Mouse (Mus musculus) liver, adult 2 months (tissue): Measurements from ENCODE around the gene Igf2r.

Source experiments
- CTCF ChIP-seq: fragments of 200-500 bp; IDR thresholded peaks from 2 replicates; pipeline ENCODE4 v1.5.1; 2011; ENCODE audit warnings: low read depth, low read length, control low read depth
- POLR2A ChIP-seq: fragments of 200-500 bp; IDR thresholded peaks from 2 replicates; pipeline ENCODE4 v1.6.1; 2011; ENCODE audit warnings: low read length, control low read depth; ENCODE audit not compliant: insufficient read depth; ENCODE audit errors: extremely low read depth

DNA sequence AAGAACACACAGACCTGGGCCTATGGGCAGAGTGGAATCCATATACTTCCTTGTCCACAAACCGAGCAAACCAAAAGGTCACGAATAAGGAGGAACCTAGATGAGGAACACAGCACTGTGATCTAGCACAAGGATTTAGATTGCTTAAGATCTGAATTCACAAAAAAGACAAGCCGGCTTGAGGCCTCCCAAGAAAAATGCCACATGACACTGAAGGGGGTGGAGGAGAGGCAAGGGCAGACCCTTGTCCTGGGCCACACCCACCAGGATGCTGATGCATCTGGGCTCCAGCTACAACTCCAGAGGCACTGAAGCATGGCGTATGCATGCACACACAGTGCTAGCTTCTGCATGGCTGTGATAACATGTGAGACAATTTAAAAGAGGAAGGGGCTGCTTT, 14.3 kb downstream of the Igf2r start:
- TF ChIP-seq CTCF, result no peak
- TF ChIP-seq POLR2A, result no peak
